Mouse (Mus musculus) heart, embryonic 10.5 days (tissue): ENCODE measurements around the gene Cfd. TPM values are rescaled to one million over a fixed set of nuclear protein-coding genes. Genes with fewer than 3 reads are reported as not detected.
A peak's percentile ranks its signal among the peaks of the same experiment; 100 is the strongest.

Experiments
- DNase-seq: peaks from one replicate; pipeline ENCODE4 v3.0.0-alpha.2; 2017; ENCODE audit warnings: low spot score
- H3K27ac ChIP-seq: fragments of 300-500 bp; sonication (generic); 2 replicates; pipeline ENCODE4 v1.5.1; 2016; ENCODE audit warnings: mild to moderate bottlenecking
- H3K27me3 ChIP-seq: fragments of 300-500 bp; sonication (generic); 2 replicates; pipeline ENCODE4 v1.6.1; 2016; ENCODE audit warnings: mild to moderate bottlenecking; ENCODE audit not compliant: poor library complexity, insufficient read depth, severe bottlenecking
- H3K36me3 ChIP-seq: fragments of 300-500 bp; sonication (generic); 2 replicates; pipeline ENCODE4 v1.6.1; 2016; ENCODE audit warnings: mild to moderate bottlenecking, moderate library complexity
- H3K4me1 ChIP-seq: fragments of 300-500 bp; sonication (generic); 2 replicates; pipeline ENCODE4 v1.6.1; 2016; ENCODE audit warnings: mild to moderate bottlenecking
- H3K4me3 ChIP-seq: fragments of 300-500 bp; sonication (generic); 2 replicates; pipeline ENCODE4 v1.5.1; 2016; ENCODE audit warnings: mild to moderate bottlenecking, moderate library complexity
- H3K9me3 ChIP-seq: fragments of 300-500 bp; sonication (generic); 2 replicates; pipeline ENCODE4 v1.6.1; 2016; ENCODE audit warnings: mild to moderate bottlenecking, moderate library complexity
- WGBS: fragments of 180-500 bp; shearing (Covaris S2); methylation state at CpG from one replicate; pipeline ENCODE4 v1.1.7; 2016; 5-methylcytosine and 5-hydroxymethylcytosine counted together
- microRNA-seq: library from miRNA; unstranded; fragments of <30 nt; microRNA quantifications from one replicate; pipeline ENCODE4, GENCODE M21; 2017
- polyA plus RNA-seq: library from polyadenylated mRNA; unstranded; fragments of >200 nt; fragmentation: Nextera tagmentation; extraction: Ambion mirVana; gene quantifications from 2 replicates; pipeline ENCODE4 v1.2.1, GENCODE M21; 2016

Gene Cfd
- polyA plus RNA-seq, 1 experiment from 2014 or later, result not detected

DNA sequence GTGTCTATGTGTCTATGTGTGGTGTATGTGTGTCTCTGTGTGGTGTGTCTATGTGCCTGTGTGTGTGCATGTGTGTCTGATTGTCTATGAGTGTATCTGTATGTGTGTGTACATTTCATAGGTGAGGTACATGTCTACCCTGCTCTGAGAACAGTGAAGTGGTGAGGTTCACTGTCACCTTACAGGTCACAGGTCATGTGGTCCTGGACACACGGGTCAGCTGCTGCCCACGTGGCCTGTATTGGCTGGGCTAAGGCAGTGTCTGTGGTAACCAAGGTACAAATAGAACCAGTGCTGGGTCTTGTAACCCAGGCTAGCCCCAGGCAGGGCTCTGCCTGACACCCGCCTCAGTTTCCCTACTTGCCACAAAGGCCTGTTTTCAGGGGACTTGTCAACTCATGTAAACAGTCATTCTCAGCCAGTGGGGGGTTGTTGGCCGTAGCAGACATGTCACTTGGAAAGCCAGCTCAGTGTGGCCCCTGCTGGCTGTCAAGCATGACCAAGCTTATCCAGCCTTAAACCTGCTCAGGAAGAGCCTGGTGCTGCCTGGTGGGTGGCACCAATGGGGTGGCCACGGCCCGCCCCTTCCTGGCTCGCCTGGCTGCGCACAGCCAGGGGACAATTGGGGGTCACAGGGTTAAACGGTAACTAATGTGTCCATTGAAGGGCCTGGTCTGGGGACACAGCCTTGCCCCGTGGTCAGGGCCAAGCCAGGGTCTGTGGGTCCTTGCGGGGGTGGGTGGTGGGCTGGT lies 47.3 kb downstream of the Cfd start:
- Histone ChIP-seq H3K27ac (peak overlapping the region; percentile 66), H3K27me3 (no peaks in the 10 kb centered on the region), H3K36me3 (peaks cover 90% of the 10 kb centered on the region), H3K4me3 (no peak overlapping the region), H3K4me1 (peaks cover 82% of the 10 kb centered on the region), H3K9me3 (no peaks in the 10 kb centered on the region)
- WGBS, result 82% methylated on average over 11 of the region's 11 CpGs
- DNase-seq, result no peak

GRCm38 (mm10) chr10:79940749-79941148 lies 50.1 kb downstream of the Cfd start:
- Histone ChIP-seq H3K27ac (peak overlapping the region; percentile 65; the same call in 1 of the 2 replicates), H3K9me3 (no peaks in the 10 kb centered on the region), H3K4me1 (peaks cover 80% of the 10 kb centered on the region), H3K27me3 (no peaks in the 10 kb centered on the region), H3K4me3 (peak overlapping the region; percentile 29; the same call in 1 of the 2 replicates), H3K36me3 (peaks cover 68% of the 10 kb centered on the region)
- WGBS, result 53% methylated on average over 7 of the region's 7 CpGs
- DNase-seq, result no peak

Small RNA genes lying within 50 kb of the gene (microRNA-seq; reads per million reads assigned to microRNA genes)
- gene Mir6910, result not detected

Other genes with a start within 250 kb of the Cfd start
- gene Odf3l2, start 245.1 kb upstream of the Cfd start, polyA plus RNA-seq, result not detected in 2 replicates
- gene Madcam1, start 226.3 kb upstream of the Cfd start, polyA plus RNA-seq, result 0.38 and 1.3 TPM in 2 replicates
- 52.3 and 59.4 TPM in 2 replicates for gene Tpgs1, start 221.5 kb upstream of the Cfd start, polyA plus RNA-seq
- gene Cdc34, start 208.7 kb upstream of the Cfd start, polyA plus RNA-seq, result 188 and 215 TPM in 2 replicates
- gene Gzmm, start 201.8 kb upstream of the Cfd start, polyA plus RNA-seq, result 0.46 and 0.54 TPM in 2 replicates
- gene Bsg, start 186.4 kb upstream of the Cfd start, polyA plus RNA-seq, result 1,251 and 1,319 TPM in 2 replicates
- not detected in 2 replicates for gene Hcn2, start 174.2 kb upstream of the Cfd start, polyA plus RNA-seq
- 39.8 and 42.5 TPM in 2 replicates for gene Polrmt, start 144.3 kb upstream of the Cfd start, polyA plus RNA-seq
- 0.11 and 0.16 TPM in 2 replicates for gene Fgf22, start 135.8 kb upstream of the Cfd start, polyA plus RNA-seq
- 84.4 and 113 TPM in 2 replicates for gene Rnf126, start 123.9 kb upstream of the Cfd start, polyA plus RNA-seq
- 7.9 and 8.0 TPM in 2 replicates for gene Fstl3, start 113.6 kb upstream of the Cfd start, polyA plus RNA-seq
- not detected in 2 replicates for gene Prss57, start 99.9 kb upstream of the Cfd start, polyA plus RNA-seq
- gene Palm, start 97.3 kb upstream of the Cfd start, polyA plus RNA-seq, result 80.7 and 83.1 TPM in 2 replicates
- 0.21 and 0.82 TPM in 2 replicates for gene Misp, start 69.9 kb upstream of the Cfd start, polyA plus RNA-seq
- gene Ptbp1, start 36.4 kb upstream of the Cfd start, polyA plus RNA-seq, result 174 and 264 TPM in 2 replicates
- 2.4 and 7.8 TPM in 2 replicates for gene Prtn3, start 16.4 kb upstream of the Cfd start, polyA plus RNA-seq
- 16.2 and 36.9 TPM in 2 replicates for gene Plppr3, start 16.2 kb upstream of the Cfd start, polyA plus RNA-seq
- gene Elane, start 4.6 kb upstream of the Cfd start, polyA plus RNA-seq, result 0.14 and 0.15 TPM in 2 replicates
- 51.9 and 54.4 TPM in 2 replicates for gene Med16, start 18.1 kb downstream of the Cfd start, polyA plus RNA-seq
- 1.4 and 4.0 TPM in 2 replicates for gene Gm26602, start 20.0 kb downstream of the Cfd start, polyA plus RNA-seq
- 0.31 and 0.33 TPM in 2 replicates for gene Kiss1r, start 26.1 kb downstream of the Cfd start, polyA plus RNA-seq
- gene R3hdm4, start 30.4 kb downstream of the Cfd start, polyA plus RNA-seq, result 88.7 and 96.0 TPM in 2 replicates
- 12.5 and 16.4 TPM in 2 replicates for gene Arid3a, start 36.2 kb downstream of the Cfd start, polyA plus RNA-seq
- gene Wdr18, start 69.3 kb downstream of the Cfd start, polyA plus RNA-seq, result 127 and 155 TPM in 2 replicates
- 0.30 and 0.34 TPM in 2 replicates for gene Grin3b, start 79.9 kb downstream of the Cfd start, polyA plus RNA-seq
- 12.7 and 16.4 TPM in 2 replicates for gene Tmem259, start 93.5 kb downstream of the Cfd start, polyA plus RNA-seq
- 408 and 456 TPM in 2 replicates for gene Cnn2, start 97.7 kb downstream of the Cfd start, polyA plus RNA-seq
- gene Abca7, start 105.6 kb downstream of the Cfd start, polyA plus RNA-seq, result 2.8 and 4.1 TPM in 2 replicates
- gene Arhgap45, start 125.8 kb downstream of the Cfd start, polyA plus RNA-seq, result 12.0 and 16.7 TPM in 2 replicates
- 181 and 233 TPM in 2 replicates for gene Polr2e, start 148.9 kb downstream of the Cfd start, polyA plus RNA-seq
- gene Gpx4, start 156.3 kb downstream of the Cfd start, polyA plus RNA-seq, result 767 and 797 TPM in 2 replicates
- 14.8 and 15.6 TPM in 2 replicates for gene Sbno2, start 214.7 kb downstream of the Cfd start, polyA plus RNA-seq
- gene Stk11, start 224.9 kb downstream of the Cfd start, polyA plus RNA-seq, result 12.4 and 17.8 TPM in 2 replicates
- 689 and 872 TPM in 2 replicates for gene Atp5d, start 247.8 kb downstream of the Cfd start, polyA plus RNA-seq
- 2.0 and 4.0 TPM in 2 replicates for gene Cbarp, start 250.0 kb downstream of the Cfd start, polyA plus RNA-seq